Mouse (Mus musculus) MEL (cell line): ENCODE results near the gene Scfd2. TPM values are rescaled to one million over a fixed set of nuclear protein-coding genes. Genes with fewer than 3 reads are reported as not detected.
A peak's percentile ranks its signal among the peaks of the same experiment; 100 is the strongest.

Source experiments
- DNase-seq: peaks from one replicate; pipeline ENCODE4 v3.0.0; 2011; ENCODE audit warnings: low read depth, low spot score
- H3K27ac ChIP-seq: 2 replicates; pipeline ENCODE4 v1.5.1; 2012; ENCODE audit warnings: low read depth, mild to moderate bottlenecking, control low read depth, low read length, moderate library complexity; ENCODE audit not compliant: control insufficient read depth
- H3K27me3 ChIP-seq, 2 experiments: fragments of 150-350 bp in 1 of 2; sonication (generic) in 1 of 2; 2 replicates each; pipeline ENCODE4 v1.6.1; 2012; ENCODE audit warnings: low read length in 2 of 2, mild to moderate bottlenecking in 2 of 2, improper control_type of control experiment in 1 of 2, moderate library complexity in 1 of 2; ENCODE audit not compliant: insufficient read depth in 2 of 2, control insufficient read depth in 1 of 2
- H3K36me3 ChIP-seq, 2 experiments: 2 replicates each; pipeline ENCODE4 v1.6.1; 2012 to 2014; ENCODE audit warnings: low read length in 2 of 2, improper control_type of control experiment in 1 of 2, inconsistent platforms in 1 of 2, mild to moderate bottlenecking in 1 of 2; ENCODE audit not compliant: insufficient read depth in 2 of 2, control insufficient read depth in 1 of 2
- H3K4me1 ChIP-seq, 2 experiments: fragments of 150-350 bp in 1 of 2; sonication (generic) in 1 of 2; 2 replicates each; pipeline ENCODE4 v1.6.1; 2012; ENCODE audit warnings: low read length in 2 of 2, improper control_type of control experiment in 1 of 2, mild to moderate bottlenecking in 1 of 2; ENCODE audit not compliant: insufficient read depth in 2 of 2, control insufficient read depth in 1 of 2
- H3K4me3 ChIP-seq, 2 experiments: fragments of 150-350 bp in 1 of 2; sonication (generic) in 1 of 2; 2 replicates each; pipeline ENCODE4 v1.5.1; 2012; ENCODE audit warnings: low read depth in 2 of 2, low read length in 2 of 2, mild to moderate bottlenecking in 2 of 2, moderate library complexity in 2 of 2, control low read depth in 1 of 2, improper control_type of control experiment in 1 of 2; ENCODE audit not compliant: control insufficient read depth in 1 of 2, insufficient read depth in 1 of 2
- H3K79me2 ChIP-seq: 2 replicates; pipeline ENCODE4 v1.6.1; 2012; ENCODE audit warnings: mild to moderate bottlenecking, low read length, moderate library complexity; ENCODE audit not compliant: control insufficient read depth, poor library complexity, insufficient read depth
- H3K9ac ChIP-seq: 2 replicates; pipeline ENCODE4 v1.6.1; 2012; ENCODE audit warnings: low read depth, mild to moderate bottlenecking, control low read depth, low read length, moderate library complexity; ENCODE audit not compliant: control insufficient read depth, poor library complexity, severe bottlenecking
- H3K9me3 ChIP-seq: fragments of 150-350 bp; sonication (generic); replicated peaks from 2 replicates; pipeline ENCODE4 v1.6.1; 2012; ENCODE audit warnings: mild to moderate bottlenecking, low read length, improper control_type of control experiment, moderate library complexity; ENCODE audit not compliant: insufficient read depth
- BHLHE40 ChIP-seq: IDR thresholded peaks from 2 replicates; pipeline ENCODE4 v1.6.1; 2012; ENCODE audit warnings: low read depth, mild to moderate bottlenecking, inconsistent platforms, low read length, improper control_type of control experiment, borderline replicate concordance
- CTCF ChIP-seq, 3 experiments: IDR thresholded peaks in 2 of 3; conservative IDR thresholded peaks in 1 of 3; 2 replicates each; pipeline ENCODE4 v1.5.1; 2011 to 2012; ENCODE audit warnings: low read length in 3 of 3, low read depth in 2 of 3, mild to moderate bottlenecking in 2 of 3, improper control_type of control experiment in 1 of 3, inconsistent platforms in 1 of 3, mixed read lengths in 1 of 3, moderate library complexity in 1 of 3; ENCODE audit not compliant: control insufficient read depth in 1 of 3, insufficient read depth in 1 of 3, poor library complexity in 1 of 3, severe bottlenecking in 1 of 3
- ELF1 ChIP-seq: IDR thresholded peaks from 2 replicates; pipeline ENCODE4 v1.6.1; 2014; ENCODE audit warnings: low read depth, mild to moderate bottlenecking, inconsistent platforms, low read length, improper control_type of control experiment, moderate library complexity
- ETS1 ChIP-seq: IDR thresholded peaks from 2 replicates; pipeline ENCODE4 v1.6.1; 2012; ENCODE audit warnings: low read depth, mild to moderate bottlenecking, inconsistent platforms, low read length, improper control_type of control experiment, moderate library complexity
- GABPA ChIP-seq: IDR thresholded peaks from 2 replicates; pipeline ENCODE4 v1.6.1; 2012; ENCODE audit warnings: low read depth, mild to moderate bottlenecking, inconsistent platforms, low read length, improper control_type of control experiment, moderate library complexity
- HCFC1 ChIP-seq: IDR thresholded peaks from 2 replicates; pipeline ENCODE4 v1.6.1; 2012; ENCODE audit warnings: low read depth, mild to moderate bottlenecking, inconsistent platforms, low read length, improper control_type of control experiment, moderate library complexity
- MXI1 ChIP-seq: IDR thresholded peaks from 2 replicates; pipeline ENCODE4 v1.6.1; 2011; ENCODE audit warnings: mild to moderate bottlenecking, low read depth, low read length, improper control_type of control experiment
- MYC ChIP-seq: IDR thresholded peaks from 2 replicates; pipeline ENCODE4 v1.6.1; 2011; ENCODE audit warnings: low read depth, mild to moderate bottlenecking, low read length, improper control_type of control experiment, moderate library complexity
- POLR2A ChIP-seq, 2 experiments: IDR thresholded peaks; 2 replicates each; pipeline ENCODE4 v1.6.1; 2011 to 2012; ENCODE audit warnings: low read length in 2 of 2, mild to moderate bottlenecking in 2 of 2, control low read depth in 1 of 2, improper control_type of control experiment in 1 of 2, low read depth in 1 of 2, moderate library complexity in 1 of 2; ENCODE audit not compliant: control insufficient read depth in 1 of 2, insufficient read depth in 1 of 2, poor library complexity in 1 of 2
- RCOR1 ChIP-seq: IDR thresholded peaks from 2 replicates; pipeline ENCODE4 v1.6.1; 2012; ENCODE audit warnings: low read depth, mild to moderate bottlenecking, inconsistent platforms, low read length, improper control_type of control experiment
- SMC3 ChIP-seq: IDR thresholded peaks from 2 replicates; pipeline ENCODE4 v1.6.1; 2011; ENCODE audit warnings: low read depth, low read length, improper control_type of control experiment
- TCF12 ChIP-seq: IDR thresholded peaks from 2 replicates; pipeline ENCODE4 v1.6.1; 2014; ENCODE audit warnings: low read depth, mild to moderate bottlenecking, inconsistent platforms, low read length, improper control_type of control experiment, moderate library complexity
- USF1 ChIP-seq: IDR thresholded peaks from 2 replicates; pipeline ENCODE4 v1.6.1; 2014; ENCODE audit warnings: low read depth, mild to moderate bottlenecking, inconsistent platforms, low read length, improper control_type of control experiment, moderate library complexity
- ZC3H11A ChIP-seq: IDR thresholded peaks from 2 replicates; pipeline ENCODE4 v1.6.1; 2012; ENCODE audit warnings: low read depth, mild to moderate bottlenecking, inconsistent platforms, low read length, improper control_type of control experiment
- ZKSCAN1 ChIP-seq: IDR thresholded peaks from 2 replicates; pipeline ENCODE4 v1.6.1; 2012; ENCODE audit warnings: low read depth, mild to moderate bottlenecking, inconsistent platforms, low read length, improper control_type of control experiment, moderate library complexity
- ZMIZ1 ChIP-seq: IDR thresholded peaks from 2 replicates; pipeline ENCODE4 v1.6.1; 2012; ENCODE audit warnings: low read depth, mild to moderate bottlenecking, inconsistent platforms, low read length, improper control_type of control experiment, moderate library complexity
- ZNF384 ChIP-seq: IDR thresholded peaks from 2 replicates; pipeline ENCODE4 v1.6.1; 2012; ENCODE audit warnings: low read depth, mild to moderate bottlenecking, inconsistent platforms, low read length, improper control_type of control experiment
- polyA plus RNA-seq, 2 experiments: library from polyadenylated mRNA; stranded (reverse) in 1 of 2; unstranded in 1 of 2; fragments of >175 nt in 1 of 2; fragments of >200 nt in 1 of 2; gene quantifications; 2 replicates each; pipeline versions ENCODE4 v1.2.1 to v1.2.4; 2012; ENCODE audit warnings: low replicate concordance in 2 of 2, low read depth in 1 of 2; ENCODE audit not compliant: insufficient read length in 2 of 2, insufficient read depth in 1 of 2, missing spikeins in 1 of 2
- total RNA-seq: library from RNA; depleted of rRNA; stranded (reverse); fragments of 300-350 nt; gene quantifications from 2 replicates; pipeline ENCODE4 v1.2.3, GENCODE M21; 2012

The Scfd2 gene
- total and polyA plus RNA-seq, 3 experiments: 18.8 to 20.3 TPM; not detected in 1

DNA sequence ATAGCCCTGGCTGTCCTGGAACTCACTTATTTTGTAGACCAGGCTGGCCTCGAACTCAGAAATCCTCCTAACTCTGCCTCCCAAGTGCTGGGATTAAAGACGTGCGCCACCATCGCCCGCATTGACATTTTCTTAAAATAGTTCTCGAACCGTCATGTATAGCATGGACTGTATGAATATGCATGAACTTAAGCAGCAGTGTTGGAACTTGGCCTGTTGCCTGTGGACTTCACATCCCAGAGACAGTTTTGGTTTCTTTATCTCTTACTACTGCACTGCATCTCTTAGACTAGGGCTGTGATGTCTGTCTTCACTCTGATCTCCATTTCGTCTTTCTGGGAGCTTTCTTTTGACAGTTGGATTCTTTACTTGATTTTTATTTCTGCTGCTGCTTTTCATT, 18.0 kb upstream of the Scfd2 start:
- no peak for TF ChIP-seq HCFC1
- no peak for TF ChIP-seq USF1
- no peak for TF ChIP-seq SMC3
- TF ChIP-seq ZC3H11A: no peak
- no peak for TF ChIP-seq ELF1
- no peak for TF ChIP-seq RCOR1
- no peak for TF ChIP-seq ZNF384
- TF ChIP-seq, all 39 proteins: peak for 0
- Histone ChIP-seq H3K27ac (no peak overlapping the region), H3K27me3 (no peaks in the 10 kb centered on the region), H3K4me1 (no peaks in the 10 kb centered on the region), H3K4me3 (no peak overlapping the region), H3K9ac (no peak overlapping the region), H3K9me3 (no peaks in the 10 kb centered on the region), H3K36me3 (peaks cover 2 to 52% of the 10 kb centered on the region in 2 experiments; a peak in 3 of 4 replicates), H3K79me2 (no peaks in the 10 kb centered on the region)
- peak; percentile 37 for DNase-seq

DNA sequence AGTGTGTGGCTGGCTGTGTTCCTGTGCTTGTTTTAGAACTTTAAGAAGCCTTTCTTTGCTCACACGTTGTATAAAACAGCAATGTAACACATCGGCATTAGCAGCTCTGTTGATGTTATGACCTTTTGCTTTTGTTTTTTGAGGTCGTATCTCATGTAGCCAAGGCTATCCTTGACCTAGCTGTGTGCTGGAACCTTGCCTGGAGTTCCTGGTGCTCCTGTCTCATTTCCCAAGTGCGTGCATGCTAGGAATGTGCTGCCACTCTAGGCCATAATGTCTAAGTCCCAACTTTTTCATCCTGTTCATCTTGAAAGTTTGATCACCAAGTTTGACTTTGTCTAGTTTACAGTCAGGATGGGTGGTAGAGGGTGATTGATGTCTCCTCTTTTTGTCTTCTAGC, 14.0 kb upstream of the Scfd2 start:
- H3K27ac ChIP-seq: no peak overlapping the region
- no peaks in the 10 kb centered on the region for H3K9me3 ChIP-seq
- H3K36me3 ChIP-seq: peaks cover 3 to 62% of the 10 kb centered on the region in 2 experiments; a peak in 3 of 4 replicates
- no peak for DNase-seq
- 0 out of 2 replicates have a peak, but pooled peaks cover 1% of the 10 kb centered on the region for H3K79me2 ChIP-seq
- H3K4me3 ChIP-seq: no peak overlapping the region
- no peaks in the 10 kb centered on the region for H3K27me3 ChIP-seq
- H3K4me1 ChIP-seq: no peaks in the 10 kb centered on the region
- no peak overlapping the region for H3K9ac ChIP-seq
- TF ChIP-seq MYC (no peak), TCF12 (no peak), USF1 (no peak), POLR2A (IDR thresholded peaks at IDR 0.05; ENCODE audit: control insufficient read depth in 1 of 2, insufficient read depth in 1 of 2, low read depth in 1 of 2, low read length in 2 of 2, poor library complexity in 1 of 2) (no peak), ETS1 (no peak), BHLHE40 (no peak), ZKSCAN1 (no peak), MXI1 (no peak), GABPA (no peak), CTCF (IDR thresholded peaks at IDR 0.05 in 2 of 3, conservative IDR thresholded peaks at IDR 0.05 in 1 of 3; ENCODE audit: control insufficient read depth in 1 of 3, insufficient read depth in 1 of 3, low read depth in 2 of 3, low read length in 3 of 3, poor library complexity in 1 of 3, severe bottlenecking in 1 of 3) (no peak), ZMIZ1 (no peak), ZC3H11A (no peak)
